ENCODE assay signal across 9 mouse cellular contexts in genomic region chr16:17928627-17929104, GRCm38 (mm10). TPM values are rescaled to one million over a fixed set of nuclear protein-coding genes. Genes with fewer than 3 reads are reported as not detected.
DNase-seq lines count a peak whose midpoint lies in the region; ATAC-seq lines count a peak whose summit lies in the region.
"Had no signal": no experiment of that assay in that cellular context is flagged by ENCODE, and none has a peak within 500 bp of the region (broad histone marks: within the 10 kb centered on the region; RNA-seq: fewer than 3 reads in every experiment).

No protein-coding gene starts in this region.

- intact Hi-C loops in heart, postnatal 14 days (cut with DNase I) = loop anchor here (5.0 kb wide), 2 partner anchors 59 to 119 kb away; no protein-coding TSS in a partner anchor

- H3K9ac ChIP-seq in lung, embryonic 15.5 days = peak overlapping the region; percentile 53

- DNase-seq in ES-CJ7 (ENCODE audit: low read depth, low spot score) = peak; percentile 99
- DNase-seq in forebrain, embryonic 10.5 days (ENCODE audit: extremely low spot score, low spot score) = peak; percentile 75
- peak; percentile 58 to 76 for DNase-seq in heart, postnatal 14 days
- DNase-seq in kidney, postnatal 4 days = peak; percentile 83 to 92
- peak; percentile 69 to 76 for DNase-seq in thymus, postnatal 10 days (ENCODE audit: low spot score in 2 of 2)

- H3K27me3 ChIP-seq in forebrain, embryonic 10.5 days (ENCODE audit: poor library complexity, severe bottlenecking) = peaks cover 46% of the 10 kb centered on the region
- H3K27me3 ChIP-seq in lung, embryonic 15.5 days = no peaks in the 10 kb centered on the region

- 0% methylated on average over 9 of the region's 9 CpGs for WGBS in forebrain, embryonic 10.5 days
- WGBS in lung, embryonic 15.5 days = under 1% methylated on average over 9 of the region's 9 CpGs

- no peaks in the 10 kb centered on the region for H3K9me3 ChIP-seq in forebrain, embryonic 10.5 days
- no peaks in the 10 kb centered on the region for H3K9me3 ChIP-seq in lung, embryonic 15.5 days

- peaks cover 26% of the 10 kb centered on the region for H3K36me3 ChIP-seq in forebrain, embryonic 10.5 days (replicated peaks)
- H3K36me3 ChIP-seq in lung, embryonic 15.5 days = 0 out of 2 replicates have a peak, but pooled peaks cover 6% of the 10 kb centered on the region

- ATAC-seq in lung, embryonic 15.5 days (ENCODE audit: borderline replicate concordance, extremely low read depth, low FRiP score, low TSS enrichment) = peak; percentile 62; the same call in 1 of the 2 replicates
- peak; percentile 83 for ATAC-seq in neutrophil, adult 5-6 weeks (ENCODE audit: extremely low read depth, insufficient number of reproducible peaks, low FRiP score, poor library complexity, severe bottlenecking)

- no peaks in the 10 kb centered on the region; the same call in 1 of the 2 replicates for H3K4me1 ChIP-seq in brown adipose tissue, adult 24 weeks (ENCODE audit: control insufficient read depth, insufficient read depth, insufficient read length, low read length)
- peaks cover 40% of the 10 kb centered on the region for H3K4me1 ChIP-seq in forebrain, embryonic 10.5 days
- peaks cover 13% of the 10 kb centered on the region for H3K4me1 ChIP-seq in lung, embryonic 15.5 days

- H3K4me2 ChIP-seq in lung, embryonic 15.5 days = peak overlapping the region; percentile 97

- peak overlapping the region; percentile 82 for H3K4me3 ChIP-seq in brown adipose tissue, adult 24 weeks (ENCODE audit: insufficient read depth, low read depth, low read length)
- peak overlapping the region; percentile 92 for H3K4me3 ChIP-seq in forebrain, embryonic 10.5 days
- peak overlapping the region; percentile 69 for H3K4me3 ChIP-seq in lung, embryonic 15.5 days

- peak overlapping the region; percentile 62 for H3K27ac ChIP-seq in brown adipose tissue, adult 24 weeks (replicated peaks; ENCODE audit: low read depth, low read length)
- H3K27ac ChIP-seq in forebrain, embryonic 10.5 days = peak overlapping the region; percentile 91
- H3K27ac ChIP-seq in lung, embryonic 15.5 days = peak overlapping the region; percentile 85

RNA-seq across cellular contexts. Expression of gene Slc25a1, which starts 0.6 kb away (rescaled TPM):
- polyA plus RNA-seq in brown adipose tissue, adult 24 weeks (2012; ENCODE audit: insufficient read depth, insufficient read length, missing spikeins) = 1,001 and 1,166 TPM in 2 replicates
- polyA plus RNA-seq in forebrain, embryonic 10.5 days (2016; fragmentation: Nextera tagmentation; extraction: Ambion mirVana) = 97.4 and 99.1 TPM in 2 replicates
- 1 to 10 TPM; 5.9 to 8.3 TPM for total RNA-seq in heart, postnatal 14 days (2021)
- polyA plus RNA-seq in lung, embryonic 15.5 days (2015; fragmentation: Nextera tagmentation; extraction: Ambion mirVana) = 71.7 and 72.6 TPM in 2 replicates
- total RNA-seq in neutrophil, adult 5-6 weeks (2017) = 18.0 and 20.4 TPM in 2 replicates

RNA-seq across cellular contexts. Expression of gene Gsc2, which starts 13.8 kb away (rescaled TPM):
- polyA plus RNA-seq in brown adipose tissue, adult 24 weeks (2012; ENCODE audit: insufficient read depth, insufficient read length, missing spikeins) = not detected in 2 replicates
- 0.43 TPM in 1 of 2 replicates, not detected in the other for polyA plus RNA-seq in forebrain, embryonic 10.5 days (2016; fragmentation: Nextera tagmentation; extraction: Ambion mirVana)
- total RNA-seq in heart, postnatal 14 days (2021) = not detected
- not detected in 2 replicates for polyA plus RNA-seq in lung, embryonic 15.5 days (2015; fragmentation: Nextera tagmentation; extraction: Ambion mirVana)
- not detected in 2 replicates for total RNA-seq in neutrophil, adult 5-6 weeks (2017)

RNA-seq across cellular contexts. Expression of gene Ess2, which starts 17.5 kb away (rescaled TPM):
- polyA plus RNA-seq in brown adipose tissue, adult 24 weeks (2012; ENCODE audit: insufficient read depth, insufficient read length, missing spikeins) = 8.3 and 8.8 TPM in 2 replicates
- polyA plus RNA-seq in forebrain, embryonic 10.5 days (2016; fragmentation: Nextera tagmentation; extraction: Ambion mirVana) = 55.2 and 56.2 TPM in 2 replicates
- 10 to 100 TPM; 11.6 to 13.3 TPM for total RNA-seq in heart, postnatal 14 days (2021)
- 43.5 and 43.9 TPM in 2 replicates for polyA plus RNA-seq in lung, embryonic 15.5 days (2015; fragmentation: Nextera tagmentation; extraction: Ambion mirVana)
- 39.7 and 52.4 TPM in 2 replicates for total RNA-seq in neutrophil, adult 5-6 weeks (2017)

RNA-seq across cellular contexts. Expression of gene Tssk2, which starts 30.2 kb away (rescaled TPM):
- polyA plus RNA-seq in brown adipose tissue, adult 24 weeks (2012; ENCODE audit: insufficient read depth, insufficient read length, missing spikeins) = not detected in 2 replicates
- 0.36 TPM in 1 of 2 replicates, not detected in the other for polyA plus RNA-seq in forebrain, embryonic 10.5 days (2016; fragmentation: Nextera tagmentation; extraction: Ambion mirVana)
- not detected for total RNA-seq in heart, postnatal 14 days (2021)
- polyA plus RNA-seq in lung, embryonic 15.5 days (2015; fragmentation: Nextera tagmentation; extraction: Ambion mirVana) = not detected in 2 replicates
- total RNA-seq in neutrophil, adult 5-6 weeks (2017) = not detected in 2 replicates
- total RNA-seq: left cerebral cortex, adult 8-10 months had no signal

RNA-seq across cellular contexts. Expression of gene Dgcr2, which starts 30.3 kb away (rescaled TPM):
- 15.5 and 17.6 TPM in 2 replicates for polyA plus RNA-seq in brown adipose tissue, adult 24 weeks (2012; ENCODE audit: insufficient read depth, insufficient read length, missing spikeins)
- 104 and 106 TPM in 2 replicates for polyA plus RNA-seq in forebrain, embryonic 10.5 days (2016; fragmentation: Nextera tagmentation; extraction: Ambion mirVana)
- total RNA-seq in heart, postnatal 14 days (2021) = 10 to 100 TPM; 50.9 to 52.3 TPM
- polyA plus RNA-seq in lung, embryonic 15.5 days (2015; fragmentation: Nextera tagmentation; extraction: Ambion mirVana) = 92.0 and 93.9 TPM in 2 replicates
- total RNA-seq in neutrophil, adult 5-6 weeks (2017) = 40.7 and 57.5 TPM in 2 replicates

Comparison
In these comparisons a context has a peak if more than half of its experiments do, and no peak if none do; other contexts are left out.
1. Peak in every context shown above with its lines: DNase-seq, ATAC-seq, H3K4me3 ChIP-seq and H3K27ac ChIP-seq.
2. RNA of gene Slc25a1, which starts 0.6 kb away (polyA plus RNA-seq): 1,001 to 1,166 TPM in brown adipose tissue, adult 24 weeks; 97.4 to 99.1 TPM in forebrain, embryonic 10.5 days and 71.7 to 72.6 TPM in lung, embryonic 15.5 days; every median in the first group is over 10 times any median in the second.